Mouse (Mus musculus) myocyte (in vitro differentiated cells): ENCODE data around the gene Ap1s1.

Experiments
- CEBPB ChIP-seq: IDR thresholded peaks from 2 replicates; pipeline ENCODE4 v1.6.1; 2011; ENCODE audit warnings: mild to moderate bottlenecking, moderate library complexity; ENCODE audit not compliant: poor library complexity, insufficient read depth, severe bottlenecking
- E2F4 ChIP-seq: IDR thresholded peaks from one replicate; pipeline ENCODE4 v1.6.1; 2011; ENCODE audit warnings: mild to moderate bottlenecking, control low read depth, moderate library complexity; ENCODE audit not compliant: insufficient read depth
- MAX ChIP-seq: IDR thresholded peaks from one replicate; pipeline ENCODE4 v1.6.1; 2011; ENCODE audit warnings: low read depth, mild to moderate bottlenecking, control low read depth
- MYOG ChIP-seq, 3 experiments: IDR thresholded peaks; one replicate each; pipeline ENCODE4 v1.6.1; 2011; ENCODE audit warnings: control low read depth in 2 of 3, low read depth in 2 of 3, mild to moderate bottlenecking in 2 of 3; ENCODE audit not compliant: insufficient read length in 2 of 3, control insufficient read depth in 1 of 3, insufficient read depth in 1 of 3
- POLR2A ChIP-seq: IDR thresholded peaks from one replicate; pipeline ENCODE4 v1.6.1; 2011; ENCODE audit warnings: low read depth, mild to moderate bottlenecking, control low read depth, moderate library complexity; ENCODE audit not compliant: insufficient read length
- POLR2AphosphoS2 ChIP-seq: IDR thresholded peaks from one replicate; pipeline ENCODE4 v1.6.1; 2011; ENCODE audit warnings: low read depth, control low read depth; ENCODE audit not compliant: insufficient read length
- TCF12 ChIP-seq: IDR thresholded peaks from one replicate; pipeline ENCODE4 v1.6.1; 2011; ENCODE audit warnings: mild to moderate bottlenecking, control low read depth; ENCODE audit not compliant: poor library complexity, insufficient read depth, severe bottlenecking
- TCF3 ChIP-seq: IDR thresholded peaks from one replicate; pipeline ENCODE4 v1.6.1; 2011; ENCODE audit warnings: low read depth, control low read depth; ENCODE audit not compliant: insufficient read length
- USF1 ChIP-seq: IDR thresholded peaks from one replicate; pipeline ENCODE4 v1.6.1; 2011; ENCODE audit warnings: low read depth, mild to moderate bottlenecking, control low read depth, moderate library complexity

GRCm38 (mm10) chr5:137079849-137080248, 33.9 kb upstream of the Ap1s1 start:
- peak; percentile 38 for TF ChIP-seq POLR2A
- TF ChIP-seq POLR2AphosphoS2, result no peak
- TF ChIP-seq TCF12, result no peak
- TF ChIP-seq CEBPB, result no peak
- no peak for TF ChIP-seq USF1
- TF ChIP-seq MYOG (IDR thresholded peaks at IDR 0.05; ENCODE audit: control insufficient read depth in 1 of 3, insufficient read depth in 1 of 3, insufficient read length in 2 of 3, low read depth in 2 of 3), result no peak
- TF ChIP-seq E2F4, result no peak
- no peak for TF ChIP-seq TCF3
- no peak for TF ChIP-seq MAX
